Mouse (Mus musculus) embryo, embryonic 11 days (tissue): ENCODE data around the gene Brms1.

Experiments
- DNase-seq: peaks from one replicate; pipeline ENCODE4 v3.0.0-alpha.2; 2015

Gene Brms1

DNA sequence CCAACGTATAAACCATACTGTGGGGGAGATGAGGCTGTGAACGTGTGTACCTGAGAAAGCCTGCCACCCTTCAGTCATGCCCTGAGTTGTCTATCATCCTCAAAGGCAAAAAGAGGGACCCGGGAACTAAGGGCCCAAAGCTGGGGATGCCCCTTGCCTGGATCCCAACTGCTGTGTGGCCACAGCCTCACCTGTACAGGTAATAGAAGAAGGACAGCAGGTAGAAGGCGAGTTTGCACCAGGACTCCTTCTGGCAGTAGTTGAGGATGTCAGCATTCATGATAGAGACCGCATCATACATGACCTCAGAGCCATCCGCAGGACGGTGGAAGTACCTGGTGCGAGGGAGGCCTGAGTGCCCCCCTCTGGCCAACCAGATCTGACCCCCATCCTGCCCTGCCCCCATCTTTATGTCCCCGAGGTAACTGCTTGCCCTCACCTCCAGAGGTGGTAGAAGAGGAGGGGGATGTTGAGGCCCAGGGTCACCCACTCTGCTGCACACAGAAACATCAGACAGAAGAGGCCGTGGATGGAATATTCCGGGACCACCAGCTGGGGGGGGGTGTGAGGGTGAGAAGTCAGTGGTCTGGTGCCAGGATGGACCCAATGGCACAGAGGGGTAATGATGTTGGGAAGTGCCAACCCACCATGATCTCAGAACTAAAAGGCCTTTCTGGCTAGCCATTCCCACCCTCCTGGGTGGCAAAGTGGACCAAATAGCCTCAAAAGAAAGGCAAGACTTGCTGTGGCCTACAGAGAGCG lies 52.5 kb downstream of the Brms1 start:
- DNase-seq: no peak

- peak; percentile 97 for DNase-seq
These were observed 53.1 kb downstream of the Brms1 start for GRCm38 (mm10) chr19:5094243-5094632.

DNA sequence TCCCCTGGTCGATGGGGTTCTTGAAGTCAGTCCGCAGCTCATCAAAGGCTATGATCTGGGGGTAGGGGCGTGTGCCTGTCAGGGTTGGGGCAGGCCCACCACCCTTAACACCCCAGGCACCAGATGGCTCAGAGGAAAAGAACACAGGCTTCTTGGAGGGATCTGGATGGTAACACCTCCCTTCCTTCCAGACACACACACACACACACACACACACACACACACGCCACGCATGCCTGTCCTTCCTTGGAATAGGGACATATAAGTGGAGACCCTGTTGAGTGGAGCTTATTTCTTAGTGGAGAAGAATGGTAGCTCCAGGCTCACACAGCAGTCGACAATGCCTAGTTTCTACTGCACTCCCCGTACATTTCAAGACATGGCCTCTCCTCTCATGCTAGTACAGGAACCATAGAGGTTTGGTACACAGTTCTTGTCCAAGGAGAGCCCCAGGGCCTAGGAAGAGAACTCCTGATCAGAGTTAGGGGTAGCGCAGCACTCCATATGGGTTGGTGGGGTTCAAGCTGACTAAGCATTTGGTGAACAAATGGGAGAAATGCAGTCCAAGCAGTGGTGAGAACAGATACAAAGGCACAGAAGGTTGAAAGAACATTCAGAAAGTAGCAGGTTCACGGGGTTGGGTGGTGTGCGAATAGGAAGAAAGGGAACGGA lies 53.7 kb downstream of the Brms1 start:
- no peak for DNase-seq

DNA sequence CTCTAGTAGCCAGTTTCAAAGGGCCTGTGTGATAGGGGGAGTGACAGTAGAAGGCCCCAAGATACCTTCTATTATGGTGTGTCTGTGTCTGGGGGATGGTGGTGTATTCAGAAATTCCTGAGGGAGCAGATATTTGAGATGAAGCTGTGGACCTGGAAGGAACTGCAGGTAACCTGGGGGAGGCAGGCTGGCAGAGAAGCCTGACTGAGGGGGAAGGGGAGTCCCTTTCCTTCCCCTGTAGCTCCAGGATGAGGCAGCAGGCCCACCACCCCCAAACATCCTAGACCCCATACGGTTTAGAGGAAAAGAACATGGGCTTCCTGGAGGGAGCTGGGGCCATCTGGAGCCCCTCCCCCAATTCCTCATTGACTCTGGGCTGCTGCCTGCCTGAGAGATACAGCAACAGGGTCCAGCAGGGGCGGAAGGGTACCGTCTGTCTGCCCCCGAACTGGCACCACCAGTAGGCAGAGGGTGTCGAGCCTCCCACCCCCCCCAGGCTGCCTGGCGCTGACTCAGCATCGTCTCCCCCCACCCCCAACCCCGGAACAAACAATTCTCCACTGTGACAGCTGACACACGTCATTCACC lies 54.8 kb downstream of the Brms1 start:
- DNase-seq: no peak

DNA sequence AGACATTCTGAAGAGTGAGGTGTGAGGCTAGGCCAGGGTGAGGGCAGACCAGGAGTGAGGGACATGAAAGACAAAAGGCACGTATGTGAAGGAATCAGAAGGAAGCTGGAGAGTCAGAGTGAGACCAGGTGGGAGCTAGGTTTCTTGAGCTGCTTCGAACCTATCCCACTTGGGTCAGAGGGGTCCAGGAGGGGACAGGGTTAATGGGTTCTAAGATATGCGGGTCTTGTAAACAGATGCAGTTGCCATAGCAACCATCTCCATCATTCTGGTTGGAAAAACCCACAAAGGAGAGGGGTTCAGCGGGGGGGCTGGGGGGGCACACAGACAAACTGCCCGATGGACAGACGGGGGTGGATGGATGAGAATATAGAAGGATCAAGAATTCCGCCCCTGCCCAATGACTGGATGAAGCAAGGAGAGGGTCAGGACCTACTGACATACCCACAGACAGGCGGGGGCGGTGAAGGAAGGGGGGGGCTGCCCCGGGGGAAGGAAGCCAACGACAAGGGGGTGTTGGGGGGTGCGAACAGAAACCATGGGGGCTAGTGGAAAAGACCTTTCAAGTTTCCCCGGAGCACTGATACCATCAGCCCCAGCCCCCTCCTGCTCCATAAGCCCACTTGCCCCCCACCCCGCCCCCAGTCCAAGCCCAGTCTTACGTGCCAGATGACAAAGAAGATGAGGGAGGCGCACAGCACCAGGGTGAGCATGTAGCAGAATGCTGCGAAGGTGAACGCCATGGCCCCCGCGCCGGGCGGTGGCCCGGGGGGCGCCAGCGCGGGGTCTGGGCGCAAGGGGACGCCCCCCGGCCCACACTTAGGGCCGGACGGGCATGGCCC lies 56.6 kb downstream of the Brms1 start:
- peak; percentile 61 for DNase-seq

GRCm38 (mm10) chr19:5098363-5099143 lies 57.4 kb downstream of the Brms1 start, which contains the start of gene Cnih2:
Gene Cnih2, minus strand, starts transcription at chr19:5098521.
- DNase-seq: peak; percentile 90
